Mouse (Mus musculus) kidney, postnatal 10 days (tissue): ENCODE measurements around the gene Pax7.

ENCODE experiments used
- DNase-seq: peaks from one replicate; pipeline ENCODE4 v3.0.0; 2021; ENCODE audit warnings: mixed read lengths

The Pax7 gene

DNA sequence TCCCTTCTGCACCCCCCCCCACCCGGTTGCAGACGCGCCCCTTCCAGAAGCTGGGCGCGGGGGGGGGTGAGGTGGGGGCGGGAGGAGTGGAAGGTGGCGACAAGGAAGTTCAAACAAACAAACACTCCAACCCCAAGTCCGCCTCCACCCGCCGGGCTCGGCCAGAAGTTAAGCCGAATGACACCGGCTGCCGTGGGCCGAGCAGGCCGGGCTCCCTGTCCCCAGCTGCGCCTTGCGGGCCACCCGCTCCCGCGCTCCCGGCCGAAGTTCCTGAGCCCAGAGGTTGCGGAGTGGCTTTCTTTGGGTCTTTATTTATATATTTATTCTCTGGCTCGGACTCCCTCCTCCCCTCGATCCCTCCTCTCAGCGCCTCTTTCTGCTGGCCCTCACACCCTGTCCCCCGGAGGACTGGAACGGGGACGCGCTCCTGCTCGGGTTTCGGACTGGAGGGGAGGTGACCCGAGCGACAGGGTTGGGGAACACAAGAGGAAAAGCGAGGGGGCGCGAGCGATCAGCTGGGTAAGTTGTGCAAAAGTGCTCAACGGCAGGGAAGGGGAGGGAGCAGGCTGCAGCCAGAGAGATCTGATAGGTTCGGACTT is at the start of gene Pax7:
Gene Pax7 (minus strand): TSS at position 493 of the 599 bp plus-strand sequence.
- DNase-seq, result no peak

- DNase-seq, result no peak
These were observed 48.5 kb upstream of the Pax7 start for GRCm38 (mm10) chr4:139881796-139882195.

GRCm38 (mm10) chr4:139879324-139879723 is 46.0 kb upstream of the Pax7 start:
- no peak for DNase-seq

GRCm38 (mm10) chr4:139878443-139878842 is 45.1 kb upstream of the Pax7 start:
- DNase-seq, result no peak

DNA sequence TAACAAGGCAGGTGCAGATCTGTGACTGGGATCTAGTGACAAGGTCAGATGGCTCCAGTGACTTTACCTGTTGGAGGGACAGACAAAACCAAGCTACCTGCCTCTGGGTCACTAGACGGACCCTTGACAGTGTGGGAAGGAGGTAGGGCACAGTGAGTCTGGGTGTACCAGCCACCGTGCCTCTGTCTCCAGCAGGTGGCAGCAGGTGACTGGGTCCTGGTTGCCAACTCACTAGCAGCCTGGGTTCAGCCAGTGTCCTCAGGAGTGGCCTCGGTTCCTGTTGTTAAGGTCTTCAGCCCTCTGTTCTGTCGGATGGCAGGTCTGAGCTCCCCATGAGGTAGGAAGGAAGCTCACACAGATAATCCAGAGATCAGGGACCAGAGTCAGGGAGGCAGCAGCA is 43.9 kb upstream of the Pax7 start:
- DNase-seq, result peak; percentile 82

- DNase-seq, result peak; percentile 63
These were observed 39.3 kb upstream of the Pax7 start for GRCm38 (mm10) chr4:139872595-139872994.

GRCm38 (mm10) chr4:139871699-139872098 is 38.4 kb upstream of the Pax7 start:
- DNase-seq, result peak; percentile 22

GRCm38 (mm10) chr4:139863218-139863617 is 29.9 kb upstream of the Pax7 start:
- DNase-seq, result no peak

DNA sequence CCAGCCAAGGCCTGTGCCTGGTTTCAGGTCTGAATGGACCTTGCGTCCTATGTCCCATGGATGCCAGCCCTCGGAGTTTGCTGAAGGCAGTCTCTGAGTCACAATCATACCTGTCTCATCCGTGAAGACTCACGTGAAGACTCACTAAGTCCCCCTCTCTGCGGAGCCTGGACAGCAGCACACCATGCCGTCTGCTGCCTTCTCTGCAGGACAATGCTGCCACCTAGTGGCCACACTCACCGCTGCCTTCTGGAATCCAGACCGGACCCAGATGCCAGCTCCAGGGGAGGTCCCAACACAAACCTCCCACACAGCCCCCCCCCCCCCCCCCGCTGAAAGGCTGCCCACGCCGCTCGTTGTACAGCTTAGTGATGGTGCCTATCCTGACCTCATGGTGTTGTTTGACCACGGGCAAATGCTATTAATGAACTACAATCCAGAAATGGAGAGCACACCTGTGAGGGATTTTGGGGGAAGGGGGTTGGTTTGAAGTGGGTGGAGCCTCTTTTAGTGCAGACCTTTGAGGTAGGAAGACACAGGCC is 25.4 kb upstream of the Pax7 start:
- peak; percentile 93 for DNase-seq

- DNase-seq, result no peak
These were observed 19.1 kb upstream of the Pax7 start for GRCm38 (mm10) chr4:139852219-139853035.

GRCm38 (mm10) chr4:139851387-139851786 is 18.1 kb upstream of the Pax7 start:
- DNase-seq, result no peak

DNA sequence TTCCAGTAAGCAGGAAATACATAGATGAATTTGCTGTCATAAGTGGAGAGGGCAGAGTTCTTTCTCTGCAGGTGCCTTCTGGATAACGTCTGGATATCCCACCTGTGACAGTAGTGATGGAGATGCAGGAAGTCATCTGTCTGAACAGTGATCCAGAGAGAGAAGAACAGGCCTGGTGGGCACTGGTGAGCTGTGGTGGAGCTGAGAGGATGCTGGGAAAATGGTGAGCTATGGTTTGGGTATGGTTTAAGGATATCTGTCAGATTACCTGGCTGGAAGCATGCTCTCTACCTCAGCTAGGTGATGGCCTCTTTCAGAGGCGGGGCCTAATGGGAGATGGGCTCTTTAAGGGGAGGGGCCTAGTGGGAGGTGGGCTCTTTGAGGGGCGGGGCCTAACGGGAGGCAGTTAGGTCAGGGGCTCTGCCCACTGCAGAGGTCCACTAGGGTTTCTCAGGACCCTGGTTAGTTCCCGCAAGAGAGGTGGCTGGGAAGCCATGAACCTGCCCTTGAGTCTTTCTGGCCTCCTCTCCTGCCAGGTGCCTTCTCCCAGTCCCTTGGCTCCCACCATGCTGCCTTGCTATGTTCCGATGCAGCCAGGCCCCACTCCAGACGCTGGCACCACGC is 17.3 kb upstream of the Pax7 start:
- no peak for DNase-seq

DNA sequence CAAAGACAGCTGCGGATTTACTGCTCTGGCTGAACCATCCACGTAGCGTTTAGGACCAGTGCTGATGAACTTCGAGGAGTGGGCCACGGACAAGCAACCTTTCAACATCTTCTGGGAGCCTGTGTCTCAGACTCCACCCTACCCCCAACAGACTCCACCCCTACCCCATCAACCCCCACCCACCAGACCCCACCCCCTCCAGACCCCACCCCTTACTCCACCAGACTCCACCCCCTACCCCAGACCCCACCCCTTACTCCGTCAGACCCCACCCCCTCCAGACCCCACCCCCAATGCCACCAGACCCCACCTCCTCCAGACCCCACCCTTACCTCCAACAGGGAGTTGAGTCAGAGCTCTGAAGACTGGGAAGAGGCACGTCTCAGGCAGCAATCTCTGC is 10.1 kb upstream of the Pax7 start:
- DNase-seq, result no peak

- DNase-seq, result no peak
These were observed 9.6 kb upstream of the Pax7 start for GRCm38 (mm10) chr4:139842919-139843318.

DNA sequence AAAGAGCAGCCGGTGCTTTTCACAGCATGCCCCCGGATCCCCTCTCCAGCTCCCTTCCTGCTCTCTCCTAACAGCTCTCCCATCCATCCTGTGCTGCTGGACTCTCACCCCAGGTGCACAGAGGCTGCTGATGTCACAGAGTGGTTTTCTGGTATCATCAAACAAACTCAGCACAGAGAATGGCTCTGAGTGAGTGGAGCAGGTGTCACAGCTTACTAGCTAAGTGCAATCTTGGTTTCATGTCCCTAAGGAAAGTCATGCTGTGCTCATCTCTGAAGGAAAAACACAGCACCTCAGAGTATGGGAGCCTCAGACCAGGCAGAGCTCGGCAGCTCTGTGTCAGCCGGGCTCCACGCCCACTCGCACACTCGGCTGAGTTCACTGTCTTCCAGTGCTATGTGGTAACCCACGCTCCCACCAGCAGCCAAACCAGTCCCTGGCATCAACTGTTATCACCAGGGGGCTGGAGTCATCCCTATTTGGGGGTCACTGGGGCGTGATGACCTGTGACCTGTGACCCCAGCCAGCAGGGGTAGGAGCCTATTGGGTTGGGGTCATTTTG is 7.7 kb upstream of the Pax7 start:
- DNase-seq, result no peak

DNA sequence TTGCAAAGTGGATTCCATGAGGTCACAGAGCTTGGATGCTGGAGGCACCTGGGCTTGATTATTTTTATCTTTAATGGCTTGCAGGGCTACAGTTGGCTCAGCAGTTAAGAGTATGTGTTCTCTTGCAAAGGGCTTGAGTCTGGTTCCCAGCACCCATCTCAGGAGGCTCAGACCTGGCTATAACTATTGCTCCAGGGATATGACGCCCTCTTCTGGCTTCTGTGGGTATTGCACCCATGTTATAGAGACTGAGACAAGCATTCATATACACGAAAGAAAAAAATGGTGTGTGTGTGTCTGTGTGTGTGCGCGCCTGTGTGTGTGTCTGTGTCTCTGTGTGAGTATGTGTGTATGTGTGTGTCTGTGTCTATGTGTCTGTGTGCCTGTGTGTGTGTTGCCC is 7.1 kb upstream of the Pax7 start:
- no peak for DNase-seq

GRCm38 (mm10) chr4:139836681-139837080 is 3.4 kb upstream of the Pax7 start:
- no peak for DNase-seq

- no peak for DNase-seq
These were observed 2.9 kb upstream of the Pax7 start for GRCm38 (mm10) chr4:139836196-139836595.

GRCm38 (mm10) chr4:139833817-139834401 is 581 bp upstream of the Pax7 start:
- no peak for DNase-seq

GRCm38 (mm10) chr4:139832281-139833035 is 870 bp downstream of the Pax7 start:
- DNase-seq, result no peak

DNA sequence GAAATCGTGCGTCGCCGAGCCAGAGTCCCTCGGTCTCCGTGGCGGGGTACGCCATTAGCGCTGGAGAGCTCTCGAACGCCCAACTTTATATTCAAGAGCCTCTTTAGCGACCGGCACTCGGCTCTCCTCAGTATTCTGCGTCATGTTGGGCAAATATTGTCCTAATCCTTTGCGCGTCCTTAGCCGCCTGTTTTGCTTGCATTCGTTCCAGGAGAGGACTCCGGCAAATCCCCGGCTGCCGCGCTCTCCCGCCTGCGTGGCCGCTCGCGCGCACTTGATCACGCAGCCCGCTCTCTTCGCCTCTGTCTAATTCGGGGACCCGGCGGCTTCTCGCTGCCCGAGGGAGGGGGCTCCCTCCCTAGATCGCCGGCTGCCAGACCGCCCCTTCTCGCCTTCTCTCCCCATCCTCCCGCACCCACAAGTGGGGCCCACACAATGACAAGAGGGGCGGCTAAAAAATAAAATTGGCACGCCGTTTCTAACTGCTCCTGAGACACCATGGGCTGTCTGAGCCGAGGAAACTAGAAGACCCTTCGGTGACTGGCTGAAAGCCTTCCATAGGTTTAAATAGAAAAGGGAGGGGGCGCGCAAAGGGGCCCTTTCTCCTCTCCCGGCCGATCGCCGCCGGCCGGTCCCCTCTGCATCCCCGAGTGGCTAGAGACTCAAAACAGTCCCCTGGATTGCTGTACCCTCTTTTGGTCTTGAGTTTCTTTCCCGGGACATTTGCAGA is 1.7 kb downstream of the Pax7 start:
- no peak for DNase-seq
